20 mouse cellular contexts compared by ENCODE assay signal in genomic region chr9:119064296-119064695, GRCm38 (mm10). TPM values are rescaled to one million over a fixed set of nuclear protein-coding genes. Genes with fewer than 3 reads are reported as not detected.
A peak's percentile ranks its signal among the peaks of the same experiment; 100 is the strongest.
DNase-seq lines count a peak whose midpoint lies in the region; ATAC-seq lines count a peak whose summit lies in the region.
"Had no signal": no experiment of that assay in that cellular context is flagged by ENCODE, and none has a peak within 500 bp of the region (broad histone marks: within the 10 kb centered on the region; RNA-seq: fewer than 3 reads in every experiment).

No protein-coding gene starts in this region.

- H3K4me1 ChIP-seq in hindbrain, embryonic 10.5 days (replicated peaks) = peaks cover 19% of the 10 kb centered on the region; the same call in 1 of the 2 replicates
- no peaks in the 10 kb centered on the region for H3K4me1 ChIP-seq in hindbrain, embryonic 14.5 days (replicated peaks; ENCODE audit: control insufficient read depth, insufficient read depth, low read length)
- H3K4me1 ChIP-seq in midbrain, embryonic 10.5 days = peaks cover 24% of the 10 kb centered on the region
- no peaks in the 10 kb centered on the region for H3K4me1 ChIP-seq in midbrain, embryonic 14.5 days (ENCODE audit: control insufficient read depth, insufficient read depth, low read length)
- H3K4me1 ChIP-seq: stomach, embryonic 15.5 days had no signal

- H3K27me3 ChIP-seq in hindbrain, embryonic 10.5 days (ENCODE audit: insufficient read depth, poor library complexity, severe bottlenecking) = peaks cover 7% of the 10 kb centered on the region; the same call in 1 of the 2 replicates
- no peaks in the 10 kb centered on the region for H3K27me3 ChIP-seq in hindbrain, embryonic 14.5 days (ENCODE audit: control insufficient read depth, insufficient read depth, low read length)
- H3K27me3 ChIP-seq in midbrain, embryonic 10.5 days (ENCODE audit: low read depth, poor library complexity, severe bottlenecking) = peaks cover 5% of the 10 kb centered on the region; the same call in 1 of the 2 replicates
- no peaks in the 10 kb centered on the region for H3K27me3 ChIP-seq in midbrain, embryonic 14.5 days (ENCODE audit: control insufficient read depth, insufficient read depth, low read length)
- H3K27me3 ChIP-seq: lung, embryonic 15.5 days; stomach, embryonic 15.5 days had no signal

- peak overlapping the region; percentile 31; the same call in 1 of the 2 replicates for H3K27ac ChIP-seq in hindbrain, embryonic 10.5 days
- no peak overlapping the region for H3K27ac ChIP-seq in hindbrain, embryonic 14.5 days
- H3K27ac ChIP-seq in midbrain, embryonic 10.5 days (replicated peaks) = 0 out of 2 replicates have a peak overlapping the region, but pooled peaks have one; percentile 9
- H3K27ac ChIP-seq in midbrain, embryonic 14.5 days (replicated peaks; ENCODE audit: low read depth, low read length) = no peak overlapping the region
- H3K27ac ChIP-seq in macrophage = no peak overlapping the region
- H3K27ac ChIP-seq: embryonic facial prominence, embryonic 12.5 days; lung, embryonic 15.5 days; neural tube, embryonic 15.5 days; stomach, embryonic 15.5 days had no signal

- H3K36me3 ChIP-seq in hindbrain, embryonic 10.5 days = no peaks in the 10 kb centered on the region
- no peaks in the 10 kb centered on the region for H3K36me3 ChIP-seq in hindbrain, embryonic 14.5 days (replicated peaks; ENCODE audit: control insufficient read depth, insufficient read depth)
- no peaks in the 10 kb centered on the region for H3K36me3 ChIP-seq in midbrain, embryonic 10.5 days
- H3K36me3 ChIP-seq in midbrain, embryonic 14.5 days (ENCODE audit: control insufficient read depth, insufficient read depth, low read length) = no peaks in the 10 kb centered on the region
- H3K36me3 ChIP-seq in macrophage (ENCODE audit: inconsistent target) = no peaks in the 10 kb centered on the region
- H3K36me3 ChIP-seq: embryonic facial prominence, embryonic 12.5 days; lung, embryonic 15.5 days; neural tube, embryonic 15.5 days; stomach, embryonic 15.5 days had no signal

- 67% methylated on average over 4 of the region's 4 CpGs for WGBS in hindbrain, embryonic 10.5 days
- 67% methylated on average over 4 of the region's 4 CpGs for WGBS in hindbrain, embryonic 14.5 days
- WGBS in midbrain, embryonic 10.5 days = 70% methylated on average over 4 of the region's 4 CpGs
- WGBS in midbrain, embryonic 14.5 days = 75% methylated on average over 4 of the region's 4 CpGs
- WGBS in macrophage (ENCODE audit: missing documents) = 38% methylated on average over 4 of the region's 4 CpGs

- ATAC-seq in hindbrain, embryonic 14.5 days (ENCODE audit: low FRiP score) = no peak
- ATAC-seq in midbrain, embryonic 14.5 days (ENCODE audit: low FRiP score, low TSS enrichment) = no peak
- ATAC-seq in erythroid progenitor cell, adult 5-6 weeks (replicated peaks; ENCODE audit: low FRiP score, poor library complexity, severe bottlenecking) = no peak

- DNase-seq in hindbrain, embryonic 10.5 days (ENCODE audit: low spot score) = no peak
- no peak for DNase-seq in hindbrain, embryonic 14.5 days (ENCODE audit: low spot score)
- no peak for DNase-seq in midbrain, embryonic 10.5 days (ENCODE audit: low spot score)
- DNase-seq in midbrain, embryonic 14.5 days = no peak
- peak; percentile 68 for DNase-seq in R1 (ENCODE audit: low read depth, low spot score)
- no peak for DNase-seq in right cerebral cortex, adult 18-20 months
- DNase-seq: B cell, adult 2 months; cerebellum, adult 11-12 months; cerebellum, postnatal 36 days; gastrocnemius, postnatal 25 days; heart, postnatal 36 days; kidney, adult 18-20 months; layer of hippocampus, postnatal 36 days; spleen, adult 18-20 months had no signal

- H3K79me2 ChIP-seq in macrophage (ENCODE audit: inconsistent target) = no peaks in the 10 kb centered on the region

- H3K9ac ChIP-seq in hindbrain, embryonic 14.5 days = no peak overlapping the region
- no peak overlapping the region for H3K9ac ChIP-seq in midbrain, embryonic 14.5 days (replicated peaks; ENCODE audit: low read length)
- H3K9ac ChIP-seq: embryonic facial prominence, embryonic 12.5 days; lung, embryonic 15.5 days; neural tube, embryonic 15.5 days; stomach, embryonic 15.5 days had no signal

- H3K4me2 ChIP-seq in hindbrain, embryonic 14.5 days (replicated peaks) = no peak overlapping the region
- H3K4me2 ChIP-seq in midbrain, embryonic 14.5 days (ENCODE audit: low read length) = no peak overlapping the region
- H3K4me2 ChIP-seq: embryonic facial prominence, embryonic 12.5 days; neural tube, embryonic 15.5 days; stomach, embryonic 15.5 days had no signal

- no peak overlapping the region for H3K4me3 ChIP-seq in hindbrain, embryonic 10.5 days
- H3K4me3 ChIP-seq in hindbrain, embryonic 14.5 days (replicated peaks; ENCODE audit: low read length) = no peak overlapping the region
- no peak overlapping the region for H3K4me3 ChIP-seq in midbrain, embryonic 10.5 days
- H3K4me3 ChIP-seq in midbrain, embryonic 14.5 days (replicated peaks; ENCODE audit: low read depth, low read length) = no peak overlapping the region
- peak overlapping the region; percentile 29; the same call in 1 of the 2 replicates for H3K4me3 ChIP-seq in macrophage (ENCODE audit: inconsistent target)
- H3K4me3 ChIP-seq: embryonic facial prominence, embryonic 12.5 days; lung, embryonic 15.5 days; neural tube, embryonic 15.5 days; stomach, embryonic 15.5 days had no signal

- H3K9me3 ChIP-seq in hindbrain, embryonic 10.5 days = no peaks in the 10 kb centered on the region
- H3K9me3 ChIP-seq in hindbrain, embryonic 14.5 days (ENCODE audit: control insufficient read depth, low read length) = no peaks in the 10 kb centered on the region
- no peaks in the 10 kb centered on the region for H3K9me3 ChIP-seq in midbrain, embryonic 10.5 days (replicated peaks)
- H3K9me3 ChIP-seq in midbrain, embryonic 14.5 days (ENCODE audit: control insufficient read depth, low read length) = no peaks in the 10 kb centered on the region
- H3K9me3 ChIP-seq: embryonic facial prominence, embryonic 12.5 days; lung, embryonic 15.5 days; neural tube, embryonic 15.5 days; stomach, embryonic 15.5 days had no signal

RNA-seq across cellular contexts. Expression of gene Vill, which starts 11.7 kb away (rescaled TPM):
- polyA plus RNA-seq in hindbrain, embryonic 10.5 days (2016; fragmentation: Nextera tagmentation; extraction: Ambion mirVana) = 15.8 and 16.1 TPM in 2 replicates
- 3.1 and 4.4 TPM in 2 replicates for polyA plus RNA-seq in hindbrain, embryonic 14.5 days (2014; fragmentation: Nextera tagmentation; extraction: Ambion mirVana)
- polyA plus RNA-seq in midbrain, embryonic 10.5 days (2016; fragmentation: Nextera tagmentation; extraction: Ambion mirVana) = 10.5 and 11.3 TPM in 2 replicates
- polyA plus RNA-seq in midbrain, embryonic 14.5 days (2014; fragmentation: Nextera tagmentation; extraction: Ambion mirVana) = 2.1 and 2.6 TPM in 2 replicates
- total RNA-seq in macrophage (2018; cell fraction: chromatin; rRNA removed) = 10 to 100 TPM in 19 of 26 experiments, 1 to 10 TPM in 7; 3.6 to 43.0 (median 19.5) TPM
- 10 to 100 TPM in 21 of 26 experiments, 1 to 10 TPM in 5; 7.5 to 27.5 (median 18.7) TPM for total RNA-seq in macrophage (2018; cell fraction: cytosol; rRNA removed)
- 10 to 100 TPM in 23 of 26 experiments, 1 to 10 TPM in 3; 5.2 to 53.5 (median 21.5) TPM for total RNA-seq in macrophage (2018; cell fraction: nucleus; rRNA removed)
- polyA plus RNA-seq in macrophage (2018) = 16.0 to 25.2 TPM (median 19.3 TPM) in 3 replicates
- 1.8 TPM in 1 of 2 replicates, not detected in the other for total RNA-seq in erythroid progenitor cell, adult 5-6 weeks (2015; ENCODE audit: low replicate concordance)
- total RNA-seq in erythroid progenitor cell, adult 5-6 weeks (2017; ENCODE audit: low replicate concordance) = 1.9 TPM in 1 of 2 replicates, not detected in the other

RNA-seq across cellular contexts. Expression of gene Plcd1, which starts 29.0 kb away (rescaled TPM):
- 30.8 and 31.8 TPM in 2 replicates for polyA plus RNA-seq in hindbrain, embryonic 10.5 days (2016; fragmentation: Nextera tagmentation; extraction: Ambion mirVana)
- 15.9 and 16.7 TPM in 2 replicates for polyA plus RNA-seq in hindbrain, embryonic 14.5 days (2014; fragmentation: Nextera tagmentation; extraction: Ambion mirVana)
- 21.8 and 29.2 TPM in 2 replicates for polyA plus RNA-seq in midbrain, embryonic 10.5 days (2016; fragmentation: Nextera tagmentation; extraction: Ambion mirVana)
- polyA plus RNA-seq in midbrain, embryonic 14.5 days (2014; fragmentation: Nextera tagmentation; extraction: Ambion mirVana) = 13.6 and 17.0 TPM in 2 replicates
- 10 to 100 TPM in 1 of 26 experiments, 1 to 10 TPM in 23, under 1 TPM in 2; 0.61 to 17.1 (median 3.0) TPM for total RNA-seq in macrophage (2018; cell fraction: chromatin; rRNA removed)
- total RNA-seq in macrophage (2018; cell fraction: cytosol; rRNA removed) = 1 to 10 TPM in 14 of 26 experiments, under 1 TPM in 12; 0.36 to 1.5 (median 1.1) TPM
- total RNA-seq in macrophage (2018; cell fraction: nucleus; rRNA removed) = 1 to 10 TPM in 24 of 26 experiments, under 1 TPM in 2; 0.75 to 7.5 (median 2.6) TPM
- 0.42 to 0.81 TPM (median 0.52 TPM) in 3 replicates for polyA plus RNA-seq in macrophage (2018)
- total RNA-seq in erythroid progenitor cell, adult 5-6 weeks (2015; ENCODE audit: low replicate concordance) = not detected in 2 replicates
- not detected in 2 replicates for total RNA-seq in erythroid progenitor cell, adult 5-6 weeks (2017; ENCODE audit: low replicate concordance)

RNA-seq across cellular contexts. Expression of gene Dlec1, which starts 38.0 kb away (rescaled TPM):
- polyA plus RNA-seq in hindbrain, embryonic 10.5 days (2016; fragmentation: Nextera tagmentation; extraction: Ambion mirVana) = 1.6 and 1.8 TPM in 2 replicates
- polyA plus RNA-seq in hindbrain, embryonic 14.5 days (2014; fragmentation: Nextera tagmentation; extraction: Ambion mirVana) = 1.3 and 1.7 TPM in 2 replicates
- polyA plus RNA-seq in midbrain, embryonic 10.5 days (2016; fragmentation: Nextera tagmentation; extraction: Ambion mirVana) = 0.58 and 0.82 TPM in 2 replicates
- polyA plus RNA-seq in midbrain, embryonic 14.5 days (2014; fragmentation: Nextera tagmentation; extraction: Ambion mirVana) = 0.27 and 1.2 TPM in 2 replicates
- 1 to 10 TPM in 15 of 26 experiments, under 1 TPM in 8, not detected in 3; 0.16 to 3.7 (median 1.3) TPM for total RNA-seq in macrophage (2018; cell fraction: chromatin; rRNA removed)
- total RNA-seq in macrophage (2018; cell fraction: cytosol; rRNA removed) = under 1 TPM in 23 of 26 experiments, not detected in 3; 0.05 to 0.68 (median 0.11) TPM
- 1 to 10 TPM in 7 of 26 experiments, under 1 TPM in 16, not detected in 3; 0.23 to 2.1 (median 0.67) TPM for total RNA-seq in macrophage (2018; cell fraction: nucleus; rRNA removed)
- 0.06 to 0.12 TPM (median 0.10 TPM) in 3 replicates for polyA plus RNA-seq in macrophage (2018)
- total RNA-seq in erythroid progenitor cell, adult 5-6 weeks (2015; ENCODE audit: low replicate concordance) = 0.36 TPM in 1 of 2 replicates, not detected in the other
- total RNA-seq in erythroid progenitor cell, adult 5-6 weeks (2017; ENCODE audit: low replicate concordance) = not detected in 2 replicates

Comparison
In these comparisons a context has a peak if more than half of its experiments do, and no peak if none do; other contexts are left out.
1. H3K27ac ChIP-seq: peak in hindbrain, embryonic 10.5 days (single experiment) and midbrain, embryonic 10.5 days (single experiment); none in hindbrain, embryonic 14.5 days (single experiment), midbrain, embryonic 14.5 days (single experiment) and macrophage (single experiment).